Mouse (Mus musculus) brain, embryonic 14.5 days (tissue): Measurements from ENCODE around the gene Aknad1.

Source experiments
- CTCF ChIP-seq: fragments of 200-500 bp; IDR thresholded peaks from 2 replicates; pipeline ENCODE4 v1.5.1; 2012; ENCODE audit warnings: inconsistent platforms, mild to moderate bottlenecking, moderate library complexity, borderline replicate concordance; ENCODE audit not compliant: insufficient read depth, insufficient read length; ENCODE audit errors: extremely low read depth
- POLR2A ChIP-seq: fragments of 200-500 bp; IDR thresholded peaks from 2 replicates; pipeline ENCODE4 v1.6.1; 2012; ENCODE audit warnings: mild to moderate bottlenecking, inconsistent platforms, borderline replicate concordance; ENCODE audit not compliant: poor library complexity, insufficient read depth, insufficient read length, severe bottlenecking; ENCODE audit errors: extremely low read depth

DNA sequence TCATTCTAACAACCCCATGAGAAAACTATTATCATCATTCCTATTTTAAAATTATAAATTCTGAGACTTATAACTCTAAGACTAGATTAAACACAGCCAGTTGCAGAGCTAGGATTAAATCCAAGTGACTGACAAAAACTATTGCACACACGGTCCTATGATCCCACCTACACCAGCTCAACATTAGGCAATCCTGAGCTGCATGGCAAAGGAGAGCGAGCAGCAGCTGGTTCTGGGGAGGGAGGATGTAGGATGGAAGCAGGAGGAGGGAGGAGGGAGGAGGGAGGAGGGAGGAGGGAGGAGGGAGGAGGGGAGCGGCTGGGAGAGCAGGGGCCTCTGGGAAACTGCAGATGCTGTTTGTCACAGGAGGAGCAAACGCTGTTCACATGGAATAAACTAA is 76.2 kb downstream of the Aknad1 start:
- TF ChIP-seq POLR2A, result no peak
- TF ChIP-seq CTCF, result no peak
